Mouse (Mus musculus) heart, postnatal 4 days (tissue): ENCODE measurements around the gene Bnc2. TPM values are rescaled to one million over a fixed set of nuclear protein-coding genes. Genes with fewer than 3 reads are reported as not detected.
A peak's percentile ranks its signal among the peaks of the same experiment; 100 is the strongest.

Experiments used
- DNase-seq: peaks from one replicate; pipeline ENCODE4 v3.0.0; 2021
- total RNA-seq, 2 experiments: library from RNA; stranded (reverse); gene quantifications; 2 replicates each; pipeline ENCODE4 v1.2.3; 2021

The Bnc2 gene
- total RNA-seq, 2 experiments from 2014 or later = 3.0 to 3.4 TPM

DNA sequence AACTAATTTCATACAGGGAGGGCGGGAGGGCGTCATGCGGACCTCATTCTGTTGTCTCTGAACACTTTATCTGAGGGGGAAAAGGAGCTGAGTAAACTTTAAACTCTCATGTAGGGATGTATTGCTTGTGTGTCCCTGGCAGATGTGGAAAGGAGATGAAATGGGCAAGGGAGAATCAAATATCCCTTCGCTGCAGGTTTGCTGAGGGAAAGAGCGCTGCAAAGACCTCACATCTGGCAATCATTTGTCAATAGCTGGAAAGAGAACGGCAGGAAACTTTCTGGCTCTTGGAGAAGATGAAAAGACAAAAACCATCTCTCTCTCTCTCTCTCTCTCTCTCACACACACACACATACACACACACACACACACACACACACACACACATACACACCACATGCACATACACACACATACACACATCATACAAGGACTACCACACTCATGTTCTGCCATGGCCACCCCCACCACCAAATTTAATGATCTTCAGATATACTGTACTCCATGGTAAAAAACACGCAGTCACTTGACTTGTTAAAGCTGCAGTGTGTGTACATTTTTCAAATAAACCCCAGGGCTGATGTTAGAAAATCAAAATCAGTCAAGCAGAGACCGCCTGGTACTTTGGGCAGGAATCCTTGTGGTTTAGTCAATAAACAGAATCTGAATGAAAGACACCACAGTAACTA, 172.3 kb downstream of the Bnc2 start:
- no peak for DNase-seq

GRCm38 (mm10) chr4:84500796-84501349, 174.2 kb downstream of the Bnc2 start:
- DNase-seq = no peak

DNA sequence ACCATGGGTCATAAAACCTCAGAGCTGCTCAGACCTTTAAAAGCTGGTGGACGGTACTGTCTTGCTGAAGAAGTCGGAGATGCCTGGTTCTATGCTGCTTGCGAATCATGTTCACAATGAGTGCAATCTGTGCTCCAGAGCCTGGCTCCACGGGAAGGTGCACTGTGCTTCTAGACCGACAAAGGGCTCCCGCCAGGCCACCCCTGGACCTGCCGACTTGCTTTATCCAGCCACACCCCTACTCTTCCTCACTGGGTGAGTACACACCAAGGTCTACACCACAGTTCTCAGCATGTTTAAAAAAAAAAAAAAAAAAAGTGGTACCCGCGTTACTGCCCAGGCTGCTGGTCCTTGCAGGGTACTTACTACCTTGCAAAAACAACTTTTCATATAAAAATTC, 174.8 kb downstream of the Bnc2 start:
- no peak for DNase-seq

DNA sequence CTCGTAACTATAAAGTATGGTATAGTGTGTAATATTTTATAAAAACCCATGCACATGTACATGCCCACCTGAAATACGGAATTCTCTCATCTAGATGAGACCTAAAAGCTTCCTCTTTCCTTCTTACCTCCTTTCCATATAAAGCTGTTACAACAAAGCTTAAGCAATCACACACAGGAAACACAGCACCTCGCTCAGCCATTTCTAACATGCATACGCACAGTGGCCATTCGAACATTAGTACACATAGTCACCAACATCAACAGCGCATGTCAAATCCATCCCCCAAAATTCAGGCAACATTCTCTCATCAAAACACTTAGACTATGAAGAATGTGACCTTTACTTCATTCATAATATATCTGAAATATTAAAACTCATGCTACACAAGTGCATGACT, 176.6 kb downstream of the Bnc2 start:
- no peak for DNase-seq

GRCm38 (mm10) chr4:84488323-84488722, 186.8 kb downstream of the Bnc2 start:
- DNase-seq = peak; percentile 7

DNA sequence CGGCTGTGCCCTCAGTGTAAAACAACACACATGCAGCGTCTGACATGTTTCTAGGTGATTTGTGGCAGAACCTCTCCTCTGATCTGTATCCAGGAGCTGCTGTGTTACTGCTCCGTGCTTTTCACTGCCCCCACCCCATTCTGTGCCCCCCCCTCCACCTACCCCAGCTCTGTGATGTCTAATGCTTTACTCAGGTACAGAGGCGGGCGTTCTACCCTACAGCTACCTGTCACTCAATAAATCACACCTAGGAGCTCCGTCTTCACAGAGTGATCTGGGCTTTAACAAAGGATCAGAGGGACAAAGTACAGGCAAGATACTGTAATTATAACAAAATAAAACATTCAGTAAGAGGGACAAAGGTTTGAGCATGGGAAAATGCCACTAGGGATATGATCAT, 192.4 kb downstream of the Bnc2 start:
- no peak for DNase-seq

DNA sequence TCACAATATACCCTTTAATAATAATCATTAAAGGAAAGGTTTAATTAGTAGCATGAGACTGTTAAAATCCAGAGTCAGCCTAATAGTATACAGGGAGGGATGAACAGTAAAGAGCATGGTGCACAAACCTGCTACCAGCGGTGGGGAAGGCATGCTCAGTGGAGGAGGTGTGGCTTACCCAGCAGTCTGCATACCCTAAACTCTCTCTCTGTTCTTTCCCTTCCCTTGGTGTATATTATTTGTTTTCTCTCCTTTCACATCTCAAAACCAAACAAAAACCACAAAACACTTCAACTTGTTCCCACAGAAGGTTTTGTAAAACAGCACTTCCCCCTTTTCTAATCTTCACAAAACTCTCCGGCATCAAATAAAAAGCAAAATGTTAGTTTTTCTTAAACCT, 202.4 kb downstream of the Bnc2 start:
- DNase-seq = no peak

- no peak for DNase-seq
Measured at GRCm38 (mm10) chr4:84470106-84470885, 204.8 kb downstream of the Bnc2 start.

- no peak for DNase-seq
Measured at GRCm38 (mm10) chr4:84469400-84469799, 205.7 kb downstream of the Bnc2 start.

DNA sequence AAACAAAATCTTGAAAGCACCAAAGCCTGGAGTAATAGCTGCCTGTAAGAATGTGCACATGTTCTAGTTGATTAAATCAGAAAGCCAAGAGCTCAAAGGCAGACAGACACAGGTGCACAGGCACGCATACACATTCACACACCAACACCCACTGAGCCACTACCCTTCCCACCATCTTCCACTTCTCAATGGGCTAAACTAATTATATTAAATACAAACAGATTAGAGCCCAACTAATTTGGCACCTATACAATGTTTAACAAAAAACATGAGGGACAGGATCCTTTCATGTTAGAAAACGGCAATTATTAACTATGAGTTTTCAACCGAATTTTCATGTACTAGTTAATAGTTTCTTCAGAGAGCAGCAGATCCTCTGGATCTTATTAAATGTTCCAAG, 207.4 kb downstream of the Bnc2 start:
- DNase-seq = no peak

GRCm38 (mm10) chr4:84458218-84458560, 216.9 kb downstream of the Bnc2 start:
- DNase-seq = no peak

DNA sequence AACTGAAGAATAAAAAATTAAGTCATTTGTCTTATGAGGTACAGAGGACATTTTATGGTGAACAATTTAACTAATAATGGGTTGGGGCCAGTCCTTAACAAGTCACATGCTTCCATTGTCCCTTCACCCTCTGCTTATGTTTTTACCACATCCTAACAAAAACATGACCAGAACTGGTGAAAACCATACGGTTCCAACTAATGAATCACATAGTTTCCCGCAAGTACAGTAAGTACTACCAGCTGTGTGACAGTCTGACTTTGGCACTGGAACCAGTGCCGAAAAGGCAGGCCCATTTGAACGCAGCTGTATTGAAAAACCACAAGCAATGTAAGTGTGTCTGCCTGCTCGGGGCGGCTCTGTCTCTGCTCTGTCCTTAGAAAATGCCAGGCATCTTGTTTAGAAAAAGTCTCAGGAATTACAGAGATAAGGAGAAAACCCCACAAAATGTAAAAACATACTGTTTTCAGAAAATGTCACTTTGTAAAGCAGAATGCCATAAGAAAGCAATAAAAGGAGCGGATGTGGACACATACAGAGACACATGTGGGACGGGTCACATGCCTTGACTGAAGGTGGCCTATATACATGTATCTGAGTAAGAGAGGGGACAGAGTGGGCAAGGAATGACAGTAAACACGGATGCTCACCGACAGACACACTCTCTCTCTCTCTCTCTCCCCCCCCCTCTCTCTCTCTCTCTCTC, 217.4 kb downstream of the Bnc2 start:
- DNase-seq = peak; percentile 10

DNA sequence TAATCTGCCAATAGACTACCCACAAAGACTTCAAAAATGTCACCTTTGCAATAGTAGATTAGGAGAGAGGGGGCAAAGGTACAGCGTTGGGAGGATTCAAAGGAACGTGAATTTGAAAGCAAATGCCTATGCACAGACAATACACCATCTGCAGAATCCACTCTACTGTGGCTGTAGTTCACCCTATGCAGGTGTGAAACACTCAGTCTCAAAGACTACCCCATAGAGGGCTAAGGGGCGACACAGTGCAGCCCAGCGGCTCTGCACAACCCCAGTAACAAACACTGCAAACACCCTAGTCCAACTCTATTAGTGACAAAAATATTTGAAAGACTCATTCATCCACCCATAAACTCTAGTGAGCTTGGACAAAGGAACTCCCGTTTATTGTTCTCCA, 218.2 kb downstream of the Bnc2 start:
- DNase-seq = no peak

DNA sequence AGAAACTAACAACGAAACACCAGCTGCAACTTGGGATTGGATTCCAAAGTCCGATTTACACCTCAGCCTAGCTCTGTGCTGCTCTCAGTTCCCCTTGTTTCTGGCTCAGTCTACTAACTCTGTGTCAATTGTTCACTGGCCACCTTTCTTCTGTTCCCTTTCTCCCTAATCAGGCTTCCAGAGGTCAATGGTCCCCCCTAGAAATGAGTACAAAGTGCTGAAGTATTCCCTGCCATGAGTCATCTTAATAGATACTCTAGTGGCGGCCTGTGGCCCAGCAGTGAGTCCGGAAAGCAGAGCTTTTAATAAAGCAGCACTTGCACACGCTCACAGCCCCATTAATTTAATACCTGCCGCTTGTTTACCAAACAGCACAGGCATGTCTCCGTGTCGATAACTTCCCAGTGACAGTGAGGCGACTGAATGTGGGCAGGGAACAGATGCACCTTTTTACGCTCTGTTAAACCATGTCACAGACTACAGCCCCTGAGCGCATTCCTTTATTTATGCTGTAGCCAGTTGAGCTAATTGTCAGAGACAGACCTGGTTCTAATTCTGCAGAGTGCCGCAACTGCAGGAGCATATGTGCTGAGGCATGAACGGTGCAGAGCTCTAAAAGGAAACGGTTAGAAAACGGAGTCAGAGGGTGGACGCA, 218.8 kb downstream of the Bnc2 start:
- no peak for DNase-seq

DNA sequence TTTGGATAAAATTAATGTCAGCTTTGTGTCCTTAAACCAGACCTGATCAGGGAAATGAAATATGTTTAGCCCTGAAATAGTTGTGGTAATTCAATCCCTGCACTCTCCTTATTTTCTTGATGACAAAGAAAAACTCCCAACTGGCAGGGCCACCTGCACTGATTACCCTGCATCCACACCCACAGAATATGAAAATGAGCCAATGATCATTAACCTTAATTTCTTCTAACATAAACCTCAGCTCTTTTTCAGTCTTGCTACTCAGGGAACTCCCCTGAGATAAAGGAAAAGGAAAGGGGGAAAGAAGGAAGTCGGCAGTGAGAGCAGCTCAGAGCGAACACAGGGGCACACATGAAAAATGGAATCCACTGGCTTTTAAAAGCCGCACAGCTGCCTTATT, 220.6 kb downstream of the Bnc2 start:
- no peak for DNase-seq

GRCm38 (mm10) chr4:84453586-84453985, 221.5 kb downstream of the Bnc2 start:
- DNase-seq = no peak

DNA sequence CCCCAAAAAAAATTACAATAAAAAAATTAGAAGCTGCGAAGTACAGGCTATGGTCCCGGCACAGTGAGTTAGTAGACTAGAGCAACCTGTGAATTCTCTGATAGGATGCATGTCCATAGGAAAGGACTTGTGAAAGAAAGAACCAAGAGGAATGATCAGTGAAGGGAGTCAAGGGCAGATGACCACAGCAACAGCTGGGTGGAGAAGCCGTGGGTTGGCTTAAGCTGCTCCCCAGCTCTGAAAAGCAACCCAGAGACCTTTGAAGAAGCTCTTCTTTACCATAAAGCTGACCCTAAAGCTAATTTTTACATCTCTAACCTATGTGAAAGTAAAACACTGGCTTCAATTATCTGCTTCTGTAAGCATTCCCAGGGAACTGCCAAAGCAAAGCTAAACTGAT, 222.4 kb downstream of the Bnc2 start:
- DNase-seq = no peak

DNA sequence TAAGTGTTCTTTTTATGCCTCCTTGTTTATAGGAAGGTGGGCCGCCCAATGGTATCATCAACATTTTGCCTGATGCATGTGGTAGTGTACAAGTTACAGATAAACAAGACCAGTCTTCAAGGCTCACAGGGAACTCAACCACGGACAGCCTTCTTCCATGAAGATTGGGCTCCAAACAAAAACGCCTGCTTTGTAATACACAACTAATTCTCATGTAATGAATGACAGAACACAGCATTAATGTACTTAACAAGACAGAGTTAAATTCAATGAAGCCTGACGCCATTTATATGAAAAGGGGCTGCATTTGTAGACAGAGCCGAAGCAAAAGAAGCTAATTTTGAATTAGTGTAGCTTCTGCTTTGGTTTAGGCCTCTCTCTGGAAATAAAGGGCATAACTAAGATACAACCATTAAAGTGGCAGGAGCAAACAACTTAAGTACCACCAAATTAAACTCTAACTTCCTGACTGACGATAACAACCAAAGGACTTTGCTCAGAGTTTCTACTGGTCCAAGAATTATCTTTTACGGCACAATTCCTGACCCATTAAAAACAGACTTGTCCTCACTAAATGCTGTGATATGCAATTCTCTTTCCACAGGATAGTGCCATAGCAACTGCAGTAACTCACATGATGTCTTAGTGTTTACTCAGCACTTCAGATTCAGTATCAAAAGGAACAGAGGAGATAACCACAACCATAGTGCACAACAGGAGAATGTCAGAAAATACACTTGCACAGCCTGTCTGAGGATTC, 225.6 kb downstream of the Bnc2 start:
- no peak for DNase-seq

DNA sequence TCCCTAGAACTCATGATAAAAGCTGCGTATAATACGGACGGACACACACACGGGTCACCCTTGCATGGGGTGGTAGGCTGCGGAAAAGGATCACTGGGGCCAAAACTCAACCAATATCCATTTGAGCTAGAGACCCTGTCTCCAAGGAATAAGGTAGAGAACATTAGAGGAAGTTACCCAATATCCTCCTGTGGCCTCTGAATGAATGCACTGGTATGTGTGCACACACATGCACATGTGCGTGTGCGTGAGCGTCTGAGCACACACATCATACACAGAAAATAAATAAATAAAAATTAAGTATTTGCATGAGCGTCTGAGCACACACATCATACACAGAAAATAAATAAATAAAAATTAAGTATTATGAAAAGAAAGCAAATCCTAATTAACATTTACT, 241.8 kb downstream of the Bnc2 start:
- no peak for DNase-seq

DNA sequence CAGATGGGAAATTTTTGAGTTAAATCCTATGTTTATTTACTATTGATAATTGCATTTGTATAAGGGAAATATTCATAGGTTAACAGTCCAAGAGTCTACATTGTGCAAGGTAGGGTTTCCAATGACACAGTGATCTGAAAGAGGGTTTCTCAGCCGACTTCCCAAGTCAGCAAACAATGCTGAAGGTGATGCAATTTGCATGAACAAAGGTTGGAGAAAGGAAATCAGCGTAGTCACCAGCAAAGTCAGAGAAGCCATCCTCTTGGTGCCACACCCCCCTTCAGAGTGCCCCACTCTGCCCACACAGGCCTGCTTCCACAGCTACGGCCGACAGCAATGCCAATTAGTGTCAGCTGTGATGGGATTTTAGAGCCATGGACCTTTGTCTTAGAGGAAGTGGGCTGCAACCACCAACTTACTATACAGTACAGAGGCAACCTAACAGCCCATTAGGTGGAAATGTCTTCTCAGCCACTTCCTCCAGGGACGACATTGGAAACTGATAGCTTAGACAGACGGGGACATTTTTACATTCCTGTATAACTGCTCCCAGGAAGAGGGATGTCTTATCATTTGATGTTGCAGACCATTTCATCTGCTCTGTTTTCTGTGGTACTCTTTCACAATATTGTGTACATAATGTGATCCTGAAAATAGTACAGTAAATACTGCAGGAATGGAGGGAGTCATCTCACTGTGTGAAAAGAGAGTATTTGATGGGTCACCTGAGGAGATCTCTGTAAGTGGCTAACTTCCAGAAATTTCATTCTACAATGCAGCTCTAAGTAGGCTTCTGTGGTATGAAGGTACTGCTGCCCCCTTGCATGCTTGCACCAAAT, 243.2 kb downstream of the Bnc2 start:
- DNase-seq = no peak

DNA sequence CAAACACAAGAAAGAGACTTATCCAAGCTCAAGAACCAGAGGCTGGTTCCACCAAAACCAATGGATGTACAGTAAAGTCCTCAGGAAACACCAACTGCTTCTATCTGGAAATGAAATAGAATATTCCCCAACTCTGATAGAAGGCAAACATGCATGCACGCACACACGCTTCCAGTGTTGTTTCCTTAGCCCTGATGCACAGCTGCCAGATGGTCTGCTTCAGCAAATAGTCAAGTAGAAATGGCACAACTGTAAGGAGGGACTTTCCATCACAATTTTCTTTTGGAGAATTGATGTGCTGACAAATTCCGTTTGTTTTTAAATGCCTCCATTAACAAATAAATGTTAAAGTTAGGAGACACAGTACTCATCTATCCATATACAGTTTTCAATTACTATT, 247.1 kb downstream of the Bnc2 start:
- DNase-seq = no peak
